Mouse (Mus musculus) lung, postnatal 14 days (tissue): ENCODE results near the gene Dmtf1.
A peak's percentile ranks its signal among the peaks of the same experiment; 100 is the strongest.

Source experiments
- DNase-seq: peaks from one replicate; pipeline ENCODE4 v3.0.0; 2021

Dmtf1 gene

GRCm38 (mm10) chr5:9107296-9108089, 54.1 kb downstream of the Dmtf1 start:
- no peak for DNase-seq

- no peak for DNase-seq
Measured at GRCm38 (mm10) chr5:9106806-9107205, 54.8 kb downstream of the Dmtf1 start.

DNA sequence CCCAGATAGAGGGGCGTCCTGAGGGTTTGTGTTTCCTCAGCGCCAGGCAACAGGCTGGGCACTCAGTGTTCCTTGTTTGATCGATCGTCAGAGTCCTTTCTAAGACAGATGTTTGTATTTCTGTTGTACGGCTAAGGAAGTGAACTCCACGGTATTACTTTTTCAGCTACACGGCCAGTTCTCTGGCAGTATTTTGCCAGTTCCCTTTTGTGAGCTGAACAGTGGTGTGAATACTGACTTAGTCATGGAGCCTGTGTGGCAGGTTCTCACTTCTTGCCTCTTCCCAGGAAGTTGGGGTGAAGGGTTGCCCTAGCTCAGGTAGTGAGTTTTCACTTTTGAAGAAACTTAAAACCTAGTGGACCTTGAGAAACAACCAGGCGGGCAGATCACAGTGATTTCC, 57.6 kb downstream of the Dmtf1 start:
- no peak for DNase-seq

DNA sequence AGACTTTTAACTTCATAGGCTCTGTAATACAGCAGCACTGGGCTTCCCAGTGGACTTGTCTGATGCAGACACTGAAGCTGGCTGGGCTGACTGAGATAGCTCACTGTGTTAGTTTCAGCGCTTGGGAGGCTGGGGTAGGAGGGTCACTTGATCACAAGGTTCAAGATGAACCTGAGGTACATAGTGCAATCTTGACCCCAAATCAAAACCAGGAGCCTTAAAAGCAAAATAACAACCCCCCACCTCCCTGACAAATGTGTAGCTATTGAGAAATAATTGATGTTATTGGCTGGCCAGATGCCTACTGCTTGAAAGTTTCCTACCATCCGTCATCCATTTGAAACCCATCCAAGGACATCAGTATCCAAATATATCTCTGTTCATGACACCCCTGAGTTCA, 58.9 kb downstream of the Dmtf1 start:
- DNase-seq, result no peak

DNA sequence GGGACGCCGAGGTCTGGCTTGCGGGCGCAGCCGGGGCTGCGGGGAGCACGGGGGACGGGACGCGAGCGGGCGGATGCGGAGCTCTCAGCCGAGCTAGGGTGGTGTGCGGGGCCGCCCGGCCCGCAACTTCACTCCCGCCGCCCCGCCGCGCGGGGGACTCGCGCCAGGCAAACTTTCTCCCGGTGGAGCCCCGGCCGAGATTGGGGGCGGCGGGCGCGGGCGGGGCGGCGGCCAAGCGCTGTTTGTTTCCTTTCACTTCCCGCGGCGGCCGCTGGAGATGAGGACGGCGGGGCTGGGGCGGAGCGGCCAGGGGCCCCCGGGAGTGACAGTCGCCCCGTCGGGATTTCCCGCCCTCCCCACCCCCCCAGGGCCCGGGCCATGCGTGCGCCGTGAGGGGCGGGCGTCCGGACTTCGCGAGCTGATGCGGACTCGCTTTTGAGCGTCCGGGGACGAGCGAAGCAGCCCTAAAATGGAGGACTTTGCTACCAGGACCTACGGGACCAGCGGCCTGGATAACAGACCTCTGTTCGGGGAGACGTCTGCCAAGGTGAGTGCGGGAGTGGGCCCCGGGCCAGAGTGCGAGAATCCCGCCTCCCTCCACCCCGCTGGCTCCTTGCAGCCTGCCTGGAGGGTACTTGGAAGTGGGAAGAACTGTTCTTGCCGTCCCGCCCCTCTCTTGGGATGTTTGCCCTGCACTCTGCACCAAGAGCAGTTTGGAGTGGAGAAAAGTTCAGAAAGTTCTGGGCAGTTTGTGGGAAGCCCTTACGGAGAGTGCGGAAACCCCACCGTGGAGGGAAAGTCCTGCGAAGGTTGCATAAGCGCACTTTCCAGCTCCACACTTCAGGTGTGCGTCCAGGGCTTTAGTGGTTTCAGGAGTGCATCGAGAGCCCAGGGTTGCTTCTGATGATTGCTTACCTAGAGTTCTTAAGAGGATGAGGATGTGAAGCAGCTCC, 60.5 kb downstream of the Dmtf1 start:
- DNase-seq, result peak; percentile 79

- DNase-seq, result peak; percentile 94
Measured at GRCm38 (mm10) chr5:9100207-9100848, 61.2 kb downstream of the Dmtf1 start, which contains the start of gene Tmem243. Gene Tmem243, plus strand, starts transcription at chr5:9100668.

GRCm38 (mm10) chr5:9093490-9093889, 68.1 kb downstream of the Dmtf1 start:
- DNase-seq, result no peak

GRCm38 (mm10) chr5:9092716-9093115, 68.9 kb downstream of the Dmtf1 start:
- DNase-seq, result no peak

- DNase-seq, result no peak
Measured at GRCm38 (mm10) chr5:9090493-9091106, 71.0 kb downstream of the Dmtf1 start.

DNA sequence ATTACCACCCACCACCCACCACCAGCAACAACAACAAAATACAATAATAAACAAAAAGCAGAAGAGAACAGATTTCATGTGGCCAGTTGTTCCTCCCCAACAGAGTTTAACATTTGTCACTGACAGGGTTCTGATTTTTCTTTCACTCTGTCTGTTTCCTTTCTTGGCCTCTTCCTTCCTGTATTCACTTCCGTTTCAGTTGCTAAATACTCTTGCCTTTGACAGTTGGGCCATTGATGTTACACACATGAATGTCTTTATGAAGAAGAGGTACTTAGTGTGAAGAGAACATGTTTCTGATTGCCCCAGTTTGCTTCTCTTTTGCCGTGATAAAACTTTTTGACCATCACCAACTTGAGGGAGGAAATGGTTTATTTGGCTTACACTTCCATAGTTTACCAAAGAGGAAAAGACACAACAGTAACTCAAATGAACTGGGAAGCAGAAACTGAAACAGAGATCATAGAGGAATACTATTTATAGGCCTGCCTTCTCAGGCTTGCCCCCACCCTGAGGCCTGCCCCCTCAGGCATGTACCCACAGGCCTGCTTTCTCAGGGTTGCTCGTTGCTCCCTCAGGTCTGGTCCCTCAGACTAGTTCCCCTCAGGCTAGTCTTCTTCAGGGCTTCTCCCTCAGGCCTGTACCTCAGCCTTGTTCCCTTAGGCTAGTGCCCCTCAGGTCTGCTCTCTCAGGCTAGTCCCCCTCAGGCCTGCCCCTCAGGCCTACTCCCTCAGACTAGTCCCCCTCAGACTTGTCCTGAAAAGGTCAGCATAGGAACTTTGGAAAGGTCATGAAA, 74.5 kb downstream of the Dmtf1 start:
- no peak for DNase-seq

- no peak for DNase-seq
Measured at GRCm38 (mm10) chr5:9079773-9080501, 81.6 kb downstream of the Dmtf1 start.

GRCm38 (mm10) chr5:9073177-9073854, 88.3 kb downstream of the Dmtf1 start:
- DNase-seq, result peak; percentile 25

DNA sequence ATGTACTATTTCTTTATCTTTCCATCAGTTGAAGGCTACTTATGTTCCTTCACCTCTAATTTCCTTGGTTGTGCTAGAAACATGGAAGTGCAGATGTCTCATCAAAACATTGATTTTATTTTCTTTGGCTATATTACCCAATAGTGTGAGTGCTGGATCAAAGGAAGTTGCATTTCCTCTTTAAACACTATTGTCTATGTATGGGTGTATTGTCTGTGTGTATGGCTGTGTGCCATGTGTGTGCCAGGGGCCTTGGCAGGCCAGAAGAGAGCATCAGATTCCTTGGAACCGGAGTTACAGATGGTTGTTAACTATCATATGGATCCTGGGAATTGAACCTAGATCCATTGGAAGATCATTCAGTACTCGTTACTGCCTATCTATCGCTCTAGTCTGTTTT, 90.2 kb downstream of the Dmtf1 start:
- no peak for DNase-seq

GRCm38 (mm10) chr5:9069599-9070209, 91.9 kb downstream of the Dmtf1 start:
- DNase-seq, result no peak

GRCm38 (mm10) chr5:9068886-9069285, 92.7 kb downstream of the Dmtf1 start:
- DNase-seq, result peak; percentile 23
